Mouse (Mus musculus): ENCODE results near the gene Rbm5. TPM values are rescaled to one million over a fixed set of nuclear protein-coding genes. Genes with fewer than 3 reads are reported as not detected.

Gene Rbm5
- polyA plus RNA-seq, 1 experiment from 2014 or later, result 187 TPM

DNA sequence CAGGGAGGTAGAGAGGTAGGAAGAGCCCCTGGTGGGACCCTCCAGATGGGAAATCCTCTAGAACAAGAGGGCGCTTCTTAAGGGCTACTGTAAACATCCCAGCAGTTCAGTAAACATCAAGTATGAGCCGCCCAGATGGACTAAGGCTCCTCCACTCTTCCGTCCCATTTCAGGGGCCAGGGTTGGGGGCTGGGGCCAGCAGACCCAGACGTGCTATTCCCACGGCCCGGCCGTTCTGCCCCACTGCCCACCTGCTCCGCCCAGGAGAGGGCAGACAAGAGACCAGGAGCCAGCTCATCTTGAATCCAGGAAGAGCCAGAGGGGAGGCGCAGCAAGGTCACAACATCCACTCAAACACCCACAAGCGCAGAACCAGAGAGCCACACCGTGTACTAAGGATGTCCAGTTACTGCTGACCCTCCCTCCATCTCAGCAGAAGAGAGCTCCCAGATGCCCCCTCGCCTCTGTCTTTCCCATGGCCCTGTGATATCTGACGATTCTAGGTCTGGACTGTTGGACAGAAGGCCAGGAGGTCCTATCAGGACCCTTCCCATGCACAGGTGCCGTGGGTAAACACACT, 72.1 kb downstream of the Rbm5 start:
- H3K9ac ChIP-seq (ENCODE audit: low read length), result peak overlapping the region; percentile 22

DNA sequence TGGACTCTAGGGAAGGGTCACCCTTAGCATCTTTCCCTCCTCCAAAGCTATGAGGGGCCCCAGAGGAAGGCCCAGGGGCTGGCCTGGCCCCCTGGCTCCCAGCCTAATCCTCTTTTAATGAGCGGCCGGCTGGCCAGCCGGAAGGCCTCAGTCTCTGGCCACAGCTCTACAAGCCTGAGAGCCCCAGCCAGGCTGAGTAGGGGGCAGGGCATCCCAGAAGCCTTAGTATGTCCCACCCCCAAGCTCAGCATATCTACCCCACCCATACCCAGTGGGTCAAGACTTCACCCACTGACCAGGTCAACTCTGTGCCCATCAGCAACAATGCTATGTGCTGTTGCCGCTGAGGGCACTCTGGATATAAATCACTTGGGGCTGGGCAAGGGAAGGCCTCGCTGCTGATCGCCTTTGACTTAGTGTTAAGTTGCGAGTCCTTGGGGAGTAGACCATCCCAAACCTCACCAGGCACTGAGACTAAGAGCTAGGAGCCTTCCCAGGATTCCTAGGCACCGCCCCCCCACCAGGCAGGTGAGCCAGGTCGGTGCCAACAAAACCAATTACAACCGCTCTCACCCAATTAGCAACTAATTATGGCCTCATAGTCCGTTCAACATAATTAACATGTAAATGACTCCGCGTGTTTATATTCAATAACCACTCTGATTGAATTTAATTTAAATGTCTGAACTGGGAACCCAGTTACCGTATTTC, 72.8 kb downstream of the Rbm5 start:
- Histone ChIP-seq H3K4me1 (ENCODE audit: control insufficient read depth, insufficient read depth, low read length) (peaks cover 88% of the 10 kb centered on the region), H3K27me3 (ENCODE audit: control insufficient read depth, insufficient read depth, low read length) (no peaks in the 10 kb centered on the region), H3K9me3 (replicated peaks; ENCODE audit: control insufficient read depth, low read length) (no peaks in the 10 kb centered on the region), H3K9ac (ENCODE audit: low read length) (peak overlapping the region; percentile 49; the same call in 1 of the 2 replicates), H3K27ac (ENCODE audit: low read length) (peak overlapping the region; percentile 85), H3K36me3 (ENCODE audit: control insufficient read depth, insufficient read depth, low read length) (no peaks in the 10 kb centered on the region), H3K4me3 (replicated peaks; ENCODE audit: low read length) (no peak overlapping the region), H3K4me2 (ENCODE audit: low read depth, low read length) (peak overlapping the region; percentile 34)
- WGBS, result 25% methylated on average over 14 of the region's 14 CpGs
- ATAC-seq (ENCODE audit: insufficient read depth, low FRiP score), result 0 out of 2 replicates have a peak, but pooled peaks have one; percentile 8

More for the DNA sequence above, 72.1 kb downstream of the Rbm5 start:
- no peaks in the 10 kb centered on the region for H3K27me3 ChIP-seq (ENCODE audit: control insufficient read depth, insufficient read depth, low read length)
- peak overlapping the region; percentile 85 for H3K27ac ChIP-seq (ENCODE audit: low read length)
- 13% methylated on average over 14 of the region's 14 CpGs for WGBS
- no peaks in the 10 kb centered on the region for H3K36me3 ChIP-seq (ENCODE audit: control insufficient read depth, insufficient read depth, low read length)
- peak; percentile 27; the same call in 1 of the 2 replicates for ATAC-seq (ENCODE audit: insufficient read depth, low FRiP score)
- H3K4me2 ChIP-seq (ENCODE audit: low read depth, low read length), result peak overlapping the region; percentile 34
- 0 out of 2 replicates have a peak overlapping the region, but pooled peaks have one; percentile 5 for H3K4me3 ChIP-seq (replicated peaks; ENCODE audit: low read length)
- peaks cover 88% of the 10 kb centered on the region for H3K4me1 ChIP-seq (ENCODE audit: control insufficient read depth, insufficient read depth, low read length)
- H3K9me3 ChIP-seq (replicated peaks; ENCODE audit: control insufficient read depth, low read length), result no peaks in the 10 kb centered on the region

DNA sequence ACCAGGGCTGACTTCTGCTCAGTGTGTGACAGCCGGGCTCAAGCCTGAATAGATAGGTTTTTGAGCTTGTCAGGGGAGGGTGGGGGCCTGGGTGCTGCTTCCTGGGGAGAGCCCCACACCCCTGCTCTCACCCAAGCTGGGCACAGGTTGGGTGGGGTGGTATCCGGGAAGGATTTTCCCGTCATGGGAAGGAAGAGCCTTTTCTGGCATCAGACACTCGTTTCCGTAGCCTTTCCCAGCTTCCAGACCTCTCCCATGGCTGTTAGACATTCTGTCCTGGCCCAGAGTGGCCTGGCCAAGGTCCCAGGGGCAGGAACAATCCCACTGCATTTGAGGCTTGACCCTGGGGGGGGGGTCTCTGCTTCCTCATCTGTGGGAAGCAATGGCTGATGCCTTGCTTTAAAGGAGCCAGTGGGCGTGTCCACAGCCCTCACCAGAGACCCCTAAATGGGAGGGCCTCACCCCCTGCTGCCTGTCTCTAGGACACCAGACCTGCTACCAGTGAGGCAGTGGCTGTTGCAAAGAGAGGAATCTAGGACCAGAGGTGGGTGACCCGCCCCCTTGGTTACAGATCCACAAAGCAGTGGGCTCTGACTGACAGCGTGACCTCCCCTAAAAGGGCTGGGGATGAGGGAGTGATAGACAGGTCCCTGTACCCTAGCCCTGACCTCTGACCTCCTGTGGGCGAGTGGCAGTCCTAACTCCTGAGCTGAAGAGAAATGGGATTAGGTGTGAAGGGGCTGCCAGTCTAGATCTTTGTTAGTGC, 73.8 kb downstream of the Rbm5 start:
- Histone ChIP-seq H3K9me3 (replicated peaks; ENCODE audit: control insufficient read depth, low read length) (no peaks in the 10 kb centered on the region), H3K9ac (ENCODE audit: low read length) (peak overlapping the region; percentile 47), H3K27me3 (ENCODE audit: control insufficient read depth, insufficient read depth, low read length) (no peaks in the 10 kb centered on the region), H3K36me3 (ENCODE audit: control insufficient read depth, insufficient read depth, low read length) (peaks cover 2% of the 10 kb centered on the region; the same call in 1 of the 2 replicates), H3K27ac (ENCODE audit: low read length) (peak overlapping the region; percentile 85), H3K4me2 (ENCODE audit: low read depth, low read length) (peak overlapping the region; percentile 5; the same call in 1 of the 2 replicates), H3K4me3 (replicated peaks; ENCODE audit: low read length) (no peak overlapping the region), H3K4me1 (ENCODE audit: control insufficient read depth, insufficient read depth, low read length) (peaks cover 81% of the 10 kb centered on the region)
- ATAC-seq (ENCODE audit: insufficient read depth, low FRiP score), result no peak
- 50% methylated on average over 9 of the region's 9 CpGs for WGBS

DNA sequence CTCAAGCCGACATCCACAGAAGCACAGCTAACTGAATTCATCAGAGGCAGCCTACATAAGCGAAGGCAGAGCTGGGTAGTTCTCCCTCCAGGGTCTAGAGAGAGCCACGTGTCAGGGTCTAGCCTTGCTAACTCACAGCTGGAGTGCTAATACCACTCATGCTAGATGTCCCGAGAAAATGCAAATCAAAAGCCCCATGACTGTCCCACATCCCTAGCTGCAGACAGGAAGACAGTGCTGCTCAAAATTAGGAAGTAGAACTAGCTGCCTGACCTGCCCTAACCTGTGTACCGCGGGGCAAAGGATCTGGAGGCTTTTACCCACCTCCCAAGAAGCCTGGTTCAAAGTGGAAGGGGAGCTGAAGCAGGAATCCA, 74.7 kb downstream of the Rbm5 start:
- peak overlapping the region; percentile 85 for H3K27ac ChIP-seq (ENCODE audit: low read length)
- H3K9me3 ChIP-seq (replicated peaks; ENCODE audit: control insufficient read depth, low read length), result no peaks in the 10 kb centered on the region
- no peak overlapping the region for H3K4me3 ChIP-seq (replicated peaks; ENCODE audit: low read length)
- 45% methylated on average over 6 of the region's 6 CpGs for WGBS
- H3K9ac ChIP-seq (ENCODE audit: low read length), result no peak overlapping the region
- ATAC-seq (ENCODE audit: insufficient read depth, low FRiP score), result no peak
- peaks cover 3% of the 10 kb centered on the region; the same call in 1 of the 2 replicates for H3K36me3 ChIP-seq (ENCODE audit: control insufficient read depth, insufficient read depth, low read length)
- no peaks in the 10 kb centered on the region for H3K27me3 ChIP-seq (ENCODE audit: control insufficient read depth, insufficient read depth, low read length)
- H3K4me2 ChIP-seq (ENCODE audit: low read depth, low read length), result no peak overlapping the region
- peaks cover 73% of the 10 kb centered on the region for H3K4me1 ChIP-seq (ENCODE audit: control insufficient read depth, insufficient read depth, low read length)

DNA sequence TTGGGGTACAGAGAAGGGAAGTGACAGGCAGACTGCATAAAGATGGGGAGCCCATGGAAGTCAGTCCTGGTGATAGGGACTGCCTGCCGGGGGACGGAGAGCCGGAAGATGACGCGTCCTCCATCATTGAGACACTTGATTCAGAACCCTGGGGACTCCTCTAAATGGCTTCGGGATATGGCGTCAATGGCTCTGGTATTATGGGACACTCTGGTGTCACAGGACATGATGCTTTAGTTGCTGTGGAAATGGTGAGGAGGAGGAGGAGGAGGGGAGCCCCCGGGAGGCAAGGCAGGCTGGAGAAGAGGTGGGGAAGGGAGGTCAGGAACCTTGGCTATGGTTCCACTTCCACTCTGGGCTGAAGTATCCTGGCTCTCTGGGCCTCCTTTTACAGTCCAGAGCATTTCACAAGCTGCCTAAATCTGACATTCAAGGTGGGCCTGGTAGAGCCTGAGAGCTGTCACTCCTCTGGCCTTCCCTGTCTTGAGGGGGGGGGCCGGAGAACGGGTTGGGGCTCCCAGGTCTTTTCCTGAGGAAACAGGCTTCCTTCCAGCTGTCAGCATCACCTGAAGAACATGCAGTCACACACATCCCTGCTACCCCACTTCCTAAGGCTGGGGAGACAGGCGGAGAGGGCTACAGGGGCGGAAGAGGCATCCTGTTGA, 75.2 kb downstream of the Rbm5 start:
- H3K4me3 ChIP-seq (replicated peaks; ENCODE audit: low read length), result no peak overlapping the region
- no peak overlapping the region for H3K9ac ChIP-seq (ENCODE audit: low read length)
- H3K9me3 ChIP-seq (replicated peaks; ENCODE audit: control insufficient read depth, low read length), result no peaks in the 10 kb centered on the region
- WGBS, result 76% methylated on average over 12 of the region's 12 CpGs
- no peaks in the 10 kb centered on the region for H3K27me3 ChIP-seq (ENCODE audit: control insufficient read depth, insufficient read depth, low read length)
- ATAC-seq (ENCODE audit: insufficient read depth, low FRiP score), result no peak
- H3K4me2 ChIP-seq (ENCODE audit: low read depth, low read length), result no peak overlapping the region
- H3K4me1 ChIP-seq (ENCODE audit: control insufficient read depth, insufficient read depth, low read length), result peaks cover 68% of the 10 kb centered on the region
- peak overlapping the region; percentile 85 for H3K27ac ChIP-seq (ENCODE audit: low read length)
- peaks cover 3% of the 10 kb centered on the region; the same call in 1 of the 2 replicates for H3K36me3 ChIP-seq (ENCODE audit: control insufficient read depth, insufficient read depth, low read length)

DNA sequence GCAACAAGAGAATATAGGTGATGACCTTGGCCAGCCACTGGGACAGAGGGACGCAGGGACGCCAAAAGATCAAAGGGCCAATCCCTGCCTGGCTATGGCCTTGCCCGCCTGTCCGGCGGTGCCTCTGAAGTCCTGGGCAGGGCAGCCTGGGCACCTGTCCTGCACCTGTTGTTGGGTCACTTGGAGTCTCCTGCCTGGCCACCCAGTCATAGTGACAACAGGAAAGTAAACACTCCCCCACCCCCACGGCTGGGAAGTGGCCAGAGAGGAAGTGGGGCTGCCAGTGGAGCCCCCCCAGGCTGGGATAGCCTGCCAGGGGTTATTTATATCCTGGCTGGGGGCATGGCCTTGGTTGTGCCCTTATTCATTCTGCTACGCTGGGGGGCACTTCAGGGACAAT, 76.2 kb downstream of the Rbm5 start:
- Histone ChIP-seq H3K36me3 (ENCODE audit: control insufficient read depth, insufficient read depth, low read length) (peaks cover 8% of the 10 kb centered on the region), H3K4me1 (ENCODE audit: control insufficient read depth, insufficient read depth, low read length) (peaks cover 58% of the 10 kb centered on the region), H3K4me3 (replicated peaks; ENCODE audit: low read length) (no peak overlapping the region), H3K27me3 (ENCODE audit: control insufficient read depth, insufficient read depth, low read length) (no peaks in the 10 kb centered on the region), H3K9me3 (replicated peaks; ENCODE audit: control insufficient read depth, low read length) (no peaks in the 10 kb centered on the region), H3K9ac (ENCODE audit: low read length) (no peak overlapping the region), H3K4me2 (ENCODE audit: low read depth, low read length) (no peak overlapping the region), H3K27ac (ENCODE audit: low read length) (peak overlapping the region; percentile 85; the same call in 1 of the 2 replicates)
- 73% methylated on average over 7 of the region's 7 CpGs for WGBS
- ATAC-seq (ENCODE audit: insufficient read depth, low FRiP score), result no peak

DNA sequence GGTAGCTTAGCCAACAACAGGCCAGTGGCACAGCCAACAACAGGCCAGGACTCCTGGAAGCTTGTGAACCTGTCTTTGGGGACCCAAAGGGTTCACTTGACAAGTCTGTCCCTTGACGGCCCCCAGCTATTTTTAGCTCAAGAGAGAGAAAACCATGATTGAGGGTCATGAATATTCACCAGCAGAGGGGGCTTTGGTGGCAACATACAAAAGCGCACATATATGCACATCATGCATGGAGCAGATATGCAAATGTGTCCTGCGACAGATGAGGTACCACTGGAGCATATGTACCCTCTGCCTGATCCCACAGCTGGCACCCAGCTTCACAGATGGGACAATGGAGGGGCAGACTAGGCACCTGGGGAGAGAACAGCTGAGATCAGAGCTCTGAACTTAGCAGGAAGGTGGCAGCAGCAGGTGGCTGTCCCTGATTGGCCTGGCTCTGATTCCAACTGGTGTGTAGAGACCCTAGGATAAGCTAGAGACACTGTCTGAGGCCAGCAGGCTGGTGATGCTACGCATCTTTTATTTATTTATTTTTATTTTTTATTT, 77.3 kb downstream of the Rbm5 start:
- H3K9me3 ChIP-seq (replicated peaks; ENCODE audit: control insufficient read depth, low read length), result no peaks in the 10 kb centered on the region
- H3K36me3 ChIP-seq (ENCODE audit: control insufficient read depth, insufficient read depth, low read length), result peaks cover 8% of the 10 kb centered on the region
- peaks cover 47% of the 10 kb centered on the region for H3K4me1 ChIP-seq (ENCODE audit: control insufficient read depth, insufficient read depth, low read length)
- no peak for ATAC-seq (ENCODE audit: insufficient read depth, low FRiP score)
- H3K9ac ChIP-seq (ENCODE audit: low read length), result 0 out of 2 replicates have a peak overlapping the region, but pooled peaks have one; percentile 24
- H3K27me3 ChIP-seq (ENCODE audit: control insufficient read depth, insufficient read depth, low read length), result no peaks in the 10 kb centered on the region
- H3K4me2 ChIP-seq (ENCODE audit: low read depth, low read length), result no peak overlapping the region
- H3K27ac ChIP-seq (ENCODE audit: low read length), result no peak overlapping the region
- no peak overlapping the region for H3K4me3 ChIP-seq (replicated peaks; ENCODE audit: low read length)
- 66% methylated on average over 4 of the region's 4 CpGs for WGBS

DNA sequence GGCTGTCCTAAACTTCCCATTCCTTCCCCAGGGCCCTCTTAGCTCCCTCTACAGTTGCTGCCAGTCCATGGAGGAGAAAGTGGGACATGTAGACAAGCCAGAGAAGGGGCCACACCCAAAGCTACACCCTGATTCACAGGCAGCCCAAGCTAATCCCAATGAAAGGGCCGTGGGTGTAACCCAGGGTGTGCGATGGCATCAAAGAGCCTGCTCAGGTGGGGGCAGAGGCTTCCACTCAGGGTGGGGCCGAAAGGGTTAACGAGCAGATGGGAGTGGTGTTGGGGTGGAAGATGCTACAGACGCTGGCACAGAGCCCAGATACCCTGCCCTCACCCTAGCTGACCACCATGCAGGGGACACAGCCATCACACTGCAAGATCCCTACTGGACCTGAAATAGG, 78.0 kb downstream of the Rbm5 start:
- no peak overlapping the region for H3K4me2 ChIP-seq (ENCODE audit: low read depth, low read length)
- peaks cover 40% of the 10 kb centered on the region for H3K4me1 ChIP-seq (ENCODE audit: control insufficient read depth, insufficient read depth, low read length)
- H3K27me3 ChIP-seq (ENCODE audit: control insufficient read depth, insufficient read depth, low read length), result no peaks in the 10 kb centered on the region
- H3K9me3 ChIP-seq (replicated peaks; ENCODE audit: control insufficient read depth, low read length), result no peaks in the 10 kb centered on the region
- H3K36me3 ChIP-seq (ENCODE audit: control insufficient read depth, insufficient read depth, low read length), result peaks cover 13% of the 10 kb centered on the region
- 56% methylated on average over 5 of the region's 5 CpGs for WGBS
- ATAC-seq (ENCODE audit: insufficient read depth, low FRiP score), result no peak
- H3K9ac ChIP-seq (ENCODE audit: low read length), result no peak overlapping the region
- no peak overlapping the region for H3K4me3 ChIP-seq (replicated peaks; ENCODE audit: low read length)
- no peak overlapping the region for H3K27ac ChIP-seq (ENCODE audit: low read length)

Data from stomach, embryonic 16.5 days (tissue).